Mouse (Mus musculus) megakaryocyte, embryonic 14.5 days (primary cell): Measurements from ENCODE around the gene Ppfia4.

ENCODE experiments used
- FLI1 ChIP-seq: IDR thresholded peaks from 2 replicates; pipeline ENCODE4 v1.6.1; 2012; ENCODE audit warnings: low read length, inconsistent platforms, mixed read lengths
- GATA1 ChIP-seq: IDR thresholded peaks from 3 replicates; pipeline ENCODE4 v1.6.1; 2012; ENCODE audit warnings: mixed read lengths, low read length, inconsistent platforms, borderline replicate concordance

GRCm38 (mm10) chr1:134347791-134348190 lies 15.1 kb upstream of the Ppfia4 start:
- TF ChIP-seq FLI1 = no peak
- TF ChIP-seq GATA1 = no peak
